Mouse (Mus musculus): ENCODE results near the gene Cmah. TPM values are rescaled to one million over a fixed set of nuclear protein-coding genes. Genes with fewer than 3 reads are reported as not detected.

Cmah gene
- polyA plus RNA-seq, 1 experiment from 2014 or later, result 0.39 TPM

GRCm38 (mm10) chr13:24446081-24446480 is 118.9 kb downstream of the Cmah start:
- no peak for ATAC-seq (ENCODE audit: low read depth)
- no peak overlapping the region for H3K4me2 ChIP-seq (ENCODE audit: low read depth, low read length)
- no peak overlapping the region for H3K4me3 ChIP-seq (ENCODE audit: low read length)
- H3K9ac ChIP-seq (ENCODE audit: low read length), result no peak overlapping the region
- H3K27me3 ChIP-seq (ENCODE audit: control insufficient read depth, insufficient read depth, low read depth, low read length), result no peaks in the 10 kb centered on the region
- H3K4me1 ChIP-seq (replicated peaks; ENCODE audit: control insufficient read depth, insufficient read depth, low read length), result peaks cover 16% of the 10 kb centered on the region; the same call in 1 of the 2 replicates
- WGBS, result 71% methylated on average over 4 of the region's 4 CpGs
- H3K27ac ChIP-seq (ENCODE audit: low read length), result no peak overlapping the region
- H3K36me3 ChIP-seq (ENCODE audit: control insufficient read depth, insufficient read depth, low read length), result no peaks in the 10 kb centered on the region
- no peaks in the 10 kb centered on the region for H3K9me3 ChIP-seq (ENCODE audit: control insufficient read depth, low read length)

- Histone ChIP-seq H3K4me1 (replicated peaks; ENCODE audit: control insufficient read depth, insufficient read depth, low read length) (peaks cover 16% of the 10 kb centered on the region; the same call in 1 of the 2 replicates), H3K27me3 (ENCODE audit: control insufficient read depth, insufficient read depth, low read depth, low read length) (no peaks in the 10 kb centered on the region), H3K9ac (ENCODE audit: low read length) (no peak overlapping the region), H3K4me3 (ENCODE audit: low read length) (no peak overlapping the region), H3K9me3 (ENCODE audit: control insufficient read depth, low read length) (no peaks in the 10 kb centered on the region), H3K4me2 (ENCODE audit: low read depth, low read length) (no peak overlapping the region), H3K36me3 (ENCODE audit: control insufficient read depth, insufficient read depth, low read length) (no peaks in the 10 kb centered on the region), H3K27ac (ENCODE audit: low read length) (no peak overlapping the region)
- no peak for ATAC-seq (ENCODE audit: low read depth)
- 15% methylated on average over 5 of the region's 5 CpGs for WGBS
Measured at GRCm38 (mm10) chr13:24447043-24447442, 119.8 kb downstream of the Cmah start.

GRCm38 (mm10) chr13:24448578-24448977 is 121.4 kb downstream of the Cmah start:
- H3K27me3 ChIP-seq (ENCODE audit: control insufficient read depth, insufficient read depth, low read depth, low read length), result no peaks in the 10 kb centered on the region
- no peak overlapping the region for H3K9ac ChIP-seq (ENCODE audit: low read length)
- ATAC-seq (ENCODE audit: low read depth), result no peak
- no peak overlapping the region for H3K4me2 ChIP-seq (ENCODE audit: low read depth, low read length)
- H3K36me3 ChIP-seq (ENCODE audit: control insufficient read depth, insufficient read depth, low read length), result no peaks in the 10 kb centered on the region
- no peak overlapping the region for H3K27ac ChIP-seq (ENCODE audit: low read length)
- H3K4me3 ChIP-seq (ENCODE audit: low read length), result no peak overlapping the region
- H3K4me1 ChIP-seq (replicated peaks; ENCODE audit: control insufficient read depth, insufficient read depth, low read length), result peaks cover 14% of the 10 kb centered on the region; the same call in 1 of the 2 replicates
- no peaks in the 10 kb centered on the region for H3K9me3 ChIP-seq (ENCODE audit: control insufficient read depth, low read length)
- WGBS, result 46% methylated on average over 6 of the region's 6 CpGs

GRCm38 (mm10) chr13:24451455-24451854 is 124.3 kb downstream of the Cmah start:
- no peaks in the 10 kb centered on the region for H3K9me3 ChIP-seq (ENCODE audit: control insufficient read depth, low read length)
- H3K36me3 ChIP-seq (ENCODE audit: control insufficient read depth, insufficient read depth, low read length), result no peaks in the 10 kb centered on the region
- H3K27me3 ChIP-seq (ENCODE audit: control insufficient read depth, insufficient read depth, low read depth, low read length), result no peaks in the 10 kb centered on the region
- no peak overlapping the region for H3K27ac ChIP-seq (ENCODE audit: low read length)
- no peak overlapping the region for H3K4me2 ChIP-seq (ENCODE audit: low read depth, low read length)
- ATAC-seq (ENCODE audit: low read depth), result no peak
- H3K4me3 ChIP-seq (ENCODE audit: low read length), result no peak overlapping the region
- 76% methylated on average over 2 of the region's 2 CpGs for WGBS
- H3K9ac ChIP-seq (ENCODE audit: low read length), result no peak overlapping the region
- H3K4me1 ChIP-seq (replicated peaks; ENCODE audit: control insufficient read depth, insufficient read depth, low read length), result peaks cover 3% of the 10 kb centered on the region; the same call in 1 of the 2 replicates

- H3K9ac ChIP-seq (ENCODE audit: low read length), result no peak overlapping the region
- WGBS, result 91% methylated on average over 5 of the region's 5 CpGs
Measured at GRCm38 (mm10) chr13:24453737-24454136, 126.5 kb downstream of the Cmah start.

GRCm38 (mm10) chr13:24456385-24456784 is 129.2 kb downstream of the Cmah start:
- 69% methylated on average over 4 of the region's 4 CpGs for WGBS
- no peak for ATAC-seq (ENCODE audit: low read depth)
- no peaks in the 10 kb centered on the region for H3K9me3 ChIP-seq (ENCODE audit: control insufficient read depth, low read length)
- no peak overlapping the region for H3K4me3 ChIP-seq (ENCODE audit: low read length)
- H3K9ac ChIP-seq (ENCODE audit: low read length), result no peak overlapping the region
- no peaks in the 10 kb centered on the region for H3K27me3 ChIP-seq (ENCODE audit: control insufficient read depth, insufficient read depth, low read depth, low read length)
- no peaks in the 10 kb centered on the region for H3K4me1 ChIP-seq (replicated peaks; ENCODE audit: control insufficient read depth, insufficient read depth, low read length)
- no peak overlapping the region for H3K27ac ChIP-seq (ENCODE audit: low read length)
- H3K4me2 ChIP-seq (ENCODE audit: low read depth, low read length), result no peak overlapping the region
- no peaks in the 10 kb centered on the region for H3K36me3 ChIP-seq (ENCODE audit: control insufficient read depth, insufficient read depth, low read length)

More at GRCm38 (mm10) chr13:24453737-24454136, 126.5 kb downstream of the Cmah start:
- no peaks in the 10 kb centered on the region for H3K36me3 ChIP-seq (ENCODE audit: control insufficient read depth, insufficient read depth, low read length)
- no peaks in the 10 kb centered on the region for H3K4me1 ChIP-seq (replicated peaks; ENCODE audit: control insufficient read depth, insufficient read depth, low read length)
- H3K27me3 ChIP-seq (ENCODE audit: control insufficient read depth, insufficient read depth, low read depth, low read length), result no peaks in the 10 kb centered on the region
- no peak for ATAC-seq (ENCODE audit: low read depth)
- no peak overlapping the region for H3K4me2 ChIP-seq (ENCODE audit: low read depth, low read length)
- H3K4me3 ChIP-seq (ENCODE audit: low read length), result no peak overlapping the region
- H3K27ac ChIP-seq (ENCODE audit: low read length), result no peak overlapping the region
- no peaks in the 10 kb centered on the region for H3K9me3 ChIP-seq (ENCODE audit: control insufficient read depth, low read length)

GRCm38 (mm10) chr13:24460517-24460916 is 133.3 kb downstream of the Cmah start:
- ATAC-seq (ENCODE audit: low read depth), result no peak
- H3K27ac ChIP-seq (ENCODE audit: low read length), result no peak overlapping the region
- H3K4me3 ChIP-seq (ENCODE audit: low read length), result no peak overlapping the region
- H3K9me3 ChIP-seq (ENCODE audit: control insufficient read depth, low read length), result no peaks in the 10 kb centered on the region
- 83% methylated on average over 5 of the region's 5 CpGs for WGBS
- no peaks in the 10 kb centered on the region for H3K36me3 ChIP-seq (ENCODE audit: control insufficient read depth, insufficient read depth, low read length)
- H3K4me1 ChIP-seq (replicated peaks; ENCODE audit: control insufficient read depth, insufficient read depth, low read length), result no peaks in the 10 kb centered on the region
- H3K9ac ChIP-seq (ENCODE audit: low read length), result no peak overlapping the region
- no peak overlapping the region for H3K4me2 ChIP-seq (ENCODE audit: low read depth, low read length)
- H3K27me3 ChIP-seq (ENCODE audit: control insufficient read depth, insufficient read depth, low read depth, low read length), result no peaks in the 10 kb centered on the region

- Histone ChIP-seq H3K9ac (ENCODE audit: low read length) (no peak overlapping the region), H3K9me3 (ENCODE audit: control insufficient read depth, low read length) (no peaks in the 10 kb centered on the region), H3K4me1 (replicated peaks; ENCODE audit: control insufficient read depth, insufficient read depth, low read length) (no peaks in the 10 kb centered on the region), H3K27me3 (ENCODE audit: control insufficient read depth, insufficient read depth, low read depth, low read length) (no peaks in the 10 kb centered on the region), H3K36me3 (ENCODE audit: control insufficient read depth, insufficient read depth, low read length) (no peaks in the 10 kb centered on the region), H3K4me3 (ENCODE audit: low read length) (no peak overlapping the region), H3K4me2 (ENCODE audit: low read depth, low read length) (no peak overlapping the region), H3K27ac (ENCODE audit: low read length) (no peak overlapping the region)
- ATAC-seq (ENCODE audit: low read depth), result no peak
- 47% methylated on average over 7 of the region's 7 CpGs for WGBS
Measured at GRCm38 (mm10) chr13:24463767-24464166, 136.6 kb downstream of the Cmah start.

- Histone ChIP-seq H3K4me3 (ENCODE audit: low read length) (no peak overlapping the region), H3K9ac (ENCODE audit: low read length) (no peak overlapping the region), H3K27ac (ENCODE audit: low read length) (no peak overlapping the region), H3K4me1 (replicated peaks; ENCODE audit: control insufficient read depth, insufficient read depth, low read length) (no peaks in the 10 kb centered on the region), H3K27me3 (ENCODE audit: control insufficient read depth, insufficient read depth, low read depth, low read length) (no peaks in the 10 kb centered on the region), H3K36me3 (ENCODE audit: control insufficient read depth, insufficient read depth, low read length) (no peaks in the 10 kb centered on the region), H3K9me3 (ENCODE audit: control insufficient read depth, low read length) (no peaks in the 10 kb centered on the region), H3K4me2 (ENCODE audit: low read depth, low read length) (no peak overlapping the region)
- 94% methylated on average over 9 of the region's 9 CpGs for WGBS
- ATAC-seq (ENCODE audit: low read depth), result no peak
Measured at GRCm38 (mm10) chr13:24466027-24466426, 138.8 kb downstream of the Cmah start.

GRCm38 (mm10) chr13:24467806-24468205 is 140.6 kb downstream of the Cmah start:
- 71% methylated on average over 4 of the region's 4 CpGs for WGBS
- H3K27ac ChIP-seq (ENCODE audit: low read length), result no peak overlapping the region
- no peak for ATAC-seq (ENCODE audit: low read depth)
- no peaks in the 10 kb centered on the region for H3K9me3 ChIP-seq (ENCODE audit: control insufficient read depth, low read length)
- H3K4me1 ChIP-seq (replicated peaks; ENCODE audit: control insufficient read depth, insufficient read depth, low read length), result no peaks in the 10 kb centered on the region
- H3K4me3 ChIP-seq (ENCODE audit: low read length), result no peak overlapping the region
- no peak overlapping the region for H3K4me2 ChIP-seq (ENCODE audit: low read depth, low read length)
- H3K27me3 ChIP-seq (ENCODE audit: control insufficient read depth, insufficient read depth, low read depth, low read length), result no peaks in the 10 kb centered on the region
- no peaks in the 10 kb centered on the region for H3K36me3 ChIP-seq (ENCODE audit: control insufficient read depth, insufficient read depth, low read length)
- H3K9ac ChIP-seq (ENCODE audit: low read length), result no peak overlapping the region
